Mouse (Mus musculus) heart, postnatal 0 days (tissue): ENCODE results near the gene Ms4a14.

ENCODE experiments used
- CTCF ChIP-seq: IDR thresholded peaks from 2 replicates; pipeline ENCODE4 v1.5.1; 2016; ENCODE audit warnings: antibody characterized with exemption, control low read depth, low read depth
- EP300 ChIP-seq: IDR thresholded peaks from 2 replicates; pipeline ENCODE4 v1.6.1; 2016; ENCODE audit warnings: antibody characterized with exemption, low read depth

- no peak for TF ChIP-seq EP300
- TF ChIP-seq CTCF, result no peak
Observed at GRCm38 (mm10) chr19:11266052-11266845, 48.0 kb downstream of the Ms4a14 start, which contains the start of gene Ms4a1.
